Comparison of ENCODE assay signal across 31 mouse cellular contexts in genomic region chr6:17099477-17100130, GRCm38 (mm10). TPM values are rescaled to one million over a fixed set of nuclear protein-coding genes. Genes with fewer than 3 reads are reported as not detected.
DNase-seq lines count a peak whose midpoint lies in the region; ATAC-seq and TF ChIP-seq lines count a peak whose summit lies in the region.
"Had no signal": no experiment of that assay in that cellular context is flagged by ENCODE, and none has a peak within 500 bp of the region (broad histone marks: within the 10 kb centered on the region; RNA-seq: fewer than 3 reads in every experiment).

No protein-coding gene starts in this region.

- no peak overlapping the region for H3K9ac ChIP-seq in neural tube, embryonic 13.5 days
- H3K9ac ChIP-seq: embryonic facial prominence, embryonic 13.5 days; forebrain, postnatal 0 days; heart, embryonic 12.5 days; hindbrain, embryonic 12.5 days; limb, embryonic 13.5 days; lung, embryonic 15.5 days; neural tube, embryonic 12.5 days had no signal

- H3K4me3 ChIP-seq in cerebellum, adult 2 months (replicated peaks; ENCODE audit: insufficient read depth, low read depth, low read length): peak overlapping the region; percentile 11
- no peak overlapping the region for H3K4me3 ChIP-seq in neural tube, embryonic 13.5 days
- H3K4me3 ChIP-seq: embryonic facial prominence, embryonic 13.5 days; forebrain, embryonic 10.5 days; heart, adult 2 months; heart, embryonic 12.5 days; hindbrain, embryonic 12.5 days; limb, embryonic 13.5 days; lung, embryonic 15.5 days; neural tube, embryonic 12.5 days had no signal

- H3K27ac ChIP-seq in cerebellum, adult 2 months (ENCODE audit: insufficient read depth, low read length): no peak overlapping the region
- 0 out of 2 replicates have a peak overlapping the region, but pooled peaks have one; percentile 18 for H3K27ac ChIP-seq in neural tube, embryonic 13.5 days (replicated peaks)
- H3K27ac ChIP-seq: embryonic facial prominence, embryonic 13.5 days; forebrain, embryonic 10.5 days; heart, adult 2 months; hindbrain, embryonic 12.5 days; limb, embryonic 13.5 days; lung, embryonic 15.5 days; neural tube, embryonic 12.5 days had no signal

- H3K27me3 ChIP-seq in cerebellum, adult 2 months (ENCODE audit: control insufficient read depth, insufficient read depth, low read length): no peaks in the 10 kb centered on the region
- H3K27me3 ChIP-seq in neural tube, embryonic 13.5 days: no peaks in the 10 kb centered on the region
- H3K27me3 ChIP-seq: CH12.LX; embryonic facial prominence, embryonic 13.5 days; hindbrain, embryonic 12.5 days; limb, embryonic 13.5 days; lung, embryonic 15.5 days; neural tube, embryonic 12.5 days; Patski had no signal

- WGBS in cerebellum, adult 2 months: 28% methylated on average over 25 of the region's 25 CpGs
- WGBS in neural tube, embryonic 13.5 days: 74% methylated on average over 25 of the region's 25 CpGs

- peaks cover 51% of the 10 kb centered on the region for H3K36me3 ChIP-seq in neural tube, embryonic 13.5 days
- H3K36me3 ChIP-seq: heart, embryonic 12.5 days had no signal

- no peak for DNase-seq in cerebellum, adult 2 months
- DNase-seq in heart, adult 11 months: peak; percentile 74
- no peak for DNase-seq in heart, adult 18-20 months
- no peak for DNase-seq in neural tube, embryonic 10.5 days (ENCODE audit: extremely low spot score, low spot score)
- no peak for DNase-seq in frontal cortex, postnatal 10 days (ENCODE audit: low spot score in 2 of 2)
- DNase-seq: adrenal gland, postnatal 14 days; cerebellum, adult 9-10 months; forebrain, postnatal 0 days; gastrocnemius, postnatal 25 days; heart, adult 2 months; heart, postnatal 14 days; kidney, adult 9 months; kidney, postnatal 10 days; lung, postnatal 36 days; right cerebral cortex, postnatal 14 days had no signal

- no peak overlapping the region for H3K4me2 ChIP-seq in neural tube, embryonic 13.5 days
- H3K4me2 ChIP-seq: embryonic facial prominence, embryonic 13.5 days; heart, embryonic 12.5 days; hindbrain, embryonic 12.5 days; limb, embryonic 13.5 days; liver, embryonic 11.5 days; lung, embryonic 15.5 days; midbrain, embryonic 11.5 days; neural tube, embryonic 12.5 days had no signal

- no peak for TF ChIP-seq CTCF in cerebellum, adult 2 months (IDR thresholded peaks at IDR 0.05; ENCODE audit: borderline replicate concordance, insufficient read depth, low read depth, low read length)

- TF ChIP-seq POLR2A in cerebellum, adult 2 months (IDR thresholded peaks at IDR 0.05; ENCODE audit: borderline replicate concordance, insufficient read depth, low read length): no peak

- H3K4me1 ChIP-seq in cerebellum, adult 2 months (ENCODE audit: control insufficient read depth, insufficient read depth, low read length): no peaks in the 10 kb centered on the region
- peaks cover 12% of the 10 kb centered on the region for H3K4me1 ChIP-seq in neural tube, embryonic 13.5 days (replicated peaks)
- H3K4me1 ChIP-seq: embryonic facial prominence, embryonic 13.5 days; forebrain, embryonic 10.5 days; heart, embryonic 12.5 days; hindbrain, embryonic 12.5 days; limb, embryonic 13.5 days; lung, embryonic 15.5 days; neural tube, embryonic 12.5 days had no signal

- ATAC-seq in cerebellum, adult (ENCODE audit: insufficient number of reproducible peaks, low FRiP score, low TSS enrichment): no peak
- peak; percentile 61; the same call in 1 of the 2 replicates for ATAC-seq in neural tube, embryonic 13.5 days (ENCODE audit: low read depth)
- ATAC-seq: intestine, postnatal 0 days; midbrain, embryonic 16.5 days; Patski had no signal

- H3K9me3 ChIP-seq in neural tube, embryonic 13.5 days: no peaks in the 10 kb centered on the region
- H3K9me3 ChIP-seq: embryonic facial prominence, embryonic 13.5 days; forebrain, embryonic 10.5 days; heart, embryonic 12.5 days; hindbrain, embryonic 12.5 days; limb, embryonic 13.5 days; lung, embryonic 15.5 days; neural tube, embryonic 12.5 days had no signal

RNA-seq across cellular contexts. Expression of gene Tes, which starts 34.7 kb away (rescaled TPM):
- polyA plus RNA-seq in cerebellum, adult 2 months (2012; rRNA removed): 2.0 and 2.1 TPM in 2 replicates
- total RNA-seq in heart, adult 18-20 months (2021): 1 to 10 TPM; 3.6 to 6.4 TPM
- 72.7 and 73.9 TPM in 2 replicates for polyA plus RNA-seq in neural tube, embryonic 13.5 days (2015; fragmentation: Nextera tagmentation; extraction: Ambion mirVana)
- total RNA-seq: CH12.LX, MEL had no signal

Comparison
In these comparisons a context has a peak if more than half of its experiments do, and no peak if none do; other contexts are left out.
1. RNA of gene Tes, which starts 34.7 kb away (polyA plus RNA-seq): 72.7 to 73.9 TPM in neural tube, embryonic 13.5 days; 2.0 to 2.1 TPM in cerebellum, adult 2 months; every median in the first group is over 10 times any median in the second.